Mouse (Mus musculus) stomach, postnatal 0 days (tissue): Measurements from ENCODE around the gene Cryaa.

Experiments used
- CTCF ChIP-seq: IDR thresholded peaks from 2 replicates; pipeline ENCODE4 v1.5.1; 2016; ENCODE audit warnings: antibody characterized with exemption, low read depth, mild to moderate bottlenecking, moderate library complexity
- EP300 ChIP-seq: optimal IDR thresholded peaks from 2 replicates; pipeline ENCODE3; 2016; ENCODE audit warnings: antibody characterized with exemption

GRCm38 (mm10) chr17:31721637-31722036 is 44.0 kb downstream of the Cryaa start:
- TF ChIP-seq EP300 (no peak), CTCF (no peak)
